Mouse (Mus musculus): ENCODE data around the gene OR5BS1P. TPM values are rescaled to one million over a fixed set of nuclear protein-coding genes. Genes with fewer than 3 reads are reported as not detected.
"Not testable (repeated sequence)": the region's sequence is repeated elsewhere in the genome, so short reads cannot be mapped to it uniquely, and the experiment has no call there.

OR5BS1P gene
- polyA plus RNA-seq, 1 experiment from 2014 or later: not detected

DNA sequence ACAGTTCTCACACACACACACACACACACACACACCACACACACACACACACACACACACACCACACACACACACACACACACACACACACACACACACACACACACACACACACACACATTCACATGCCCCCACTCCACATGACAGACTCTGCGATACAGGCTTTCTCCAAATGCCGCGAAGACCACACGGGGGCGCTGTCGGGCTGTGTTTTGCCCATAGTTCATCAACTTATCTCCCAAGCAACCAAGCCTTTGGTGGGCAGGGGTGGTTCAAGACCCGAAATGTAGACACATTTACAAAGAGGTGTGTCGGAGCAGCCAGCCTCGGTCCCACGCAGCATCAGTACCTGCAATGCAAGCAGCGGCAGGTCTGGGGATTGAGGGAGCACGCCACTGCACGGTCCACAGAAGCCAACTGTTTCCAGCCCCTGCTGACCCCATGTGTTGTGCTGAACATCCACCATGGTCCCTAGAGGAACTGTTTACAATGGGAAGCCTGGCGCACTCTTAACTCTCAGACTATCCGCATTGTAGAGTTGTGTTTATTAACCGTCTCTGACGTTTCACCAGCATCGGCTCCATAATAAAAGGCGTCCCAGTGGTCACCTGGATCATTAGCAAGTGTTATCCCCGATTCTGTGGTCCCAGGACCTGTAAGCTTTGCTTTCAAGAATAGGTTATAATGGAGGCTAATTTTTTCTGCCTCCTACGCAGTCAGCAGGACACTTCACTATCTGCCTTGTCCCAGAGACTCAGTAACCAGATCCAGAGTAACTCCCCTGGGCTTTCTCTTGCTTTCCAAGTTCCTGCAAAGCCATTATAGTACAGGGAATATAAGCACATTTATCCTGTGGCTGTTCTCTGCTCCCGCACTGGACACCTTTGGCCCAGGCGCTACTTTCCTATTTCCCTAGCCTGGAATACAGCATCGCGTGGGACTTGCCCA, 41.0 kb downstream of the OR5BS1P start:
- Histone ChIP-seq H3K27me3 (ENCODE audit: control insufficient read depth, insufficient read depth, low read length) (no peaks in the 10 kb centered on the region), H3K4me3 (ENCODE audit: low read depth, low read length) (peak overlapping the region; percentile 13; the same call in 1 of the 2 replicates), H3K27ac (ENCODE audit: low read depth, low read length) (no peak overlapping the region), H3K9me3 (ENCODE audit: control insufficient read depth, low read length) (no peaks in the 10 kb centered on the region), H3K36me3 (ENCODE audit: control insufficient read depth, insufficient read depth, low read length) (no peaks in the 10 kb centered on the region), H3K4me1 (replicated peaks; ENCODE audit: control insufficient read depth, insufficient read depth, low read length) (no peaks in the 10 kb centered on the region), H3K4me2 (replicated peaks; ENCODE audit: low read depth, low read length) (peak overlapping the region; percentile 38), H3K9ac (ENCODE audit: low read depth, low read length) (no peak overlapping the region)
- peak; percentile 93 for DNase-seq (ENCODE audit: low spot score)
- 0 out of 2 replicates have a peak, but pooled peaks have one; percentile 6 for ATAC-seq (ENCODE audit: low FRiP score)
- WGBS: 27% methylated on average over 25 of the region's 25 CpGs

GRCm38 (mm10) chr15:98511386-98511928, 41.8 kb downstream of the OR5BS1P start:
- H3K9ac ChIP-seq (ENCODE audit: low read depth, low read length): no peak overlapping the region
- no peak overlapping the region for H3K4me3 ChIP-seq (ENCODE audit: low read depth, low read length)
- H3K27me3 ChIP-seq (ENCODE audit: control insufficient read depth, insufficient read depth, low read length): no peaks in the 10 kb centered on the region
- H3K4me1 ChIP-seq (replicated peaks; ENCODE audit: control insufficient read depth, insufficient read depth, low read length): no peaks in the 10 kb centered on the region
- H3K36me3 ChIP-seq (ENCODE audit: control insufficient read depth, insufficient read depth, low read length): no peaks in the 10 kb centered on the region
- no peak overlapping the region for H3K4me2 ChIP-seq (replicated peaks; ENCODE audit: low read depth, low read length)
- 62% methylated on average over 13 of the region's 13 CpGs for WGBS
- DNase-seq (ENCODE audit: low spot score): no peak
- H3K27ac ChIP-seq (ENCODE audit: low read depth, low read length): no peak overlapping the region
- ATAC-seq (ENCODE audit: low FRiP score): no peak
- H3K9me3 ChIP-seq (ENCODE audit: control insufficient read depth, low read length): no peaks in the 10 kb centered on the region

GRCm38 (mm10) chr15:98512232-98512631, 42.5 kb downstream of the OR5BS1P start:
- Histone ChIP-seq H3K4me1 (replicated peaks; ENCODE audit: control insufficient read depth, insufficient read depth, low read length) (no peaks in the 10 kb centered on the region), H3K4me3 (ENCODE audit: low read depth, low read length) (no peak overlapping the region), H3K9me3 (ENCODE audit: control insufficient read depth, low read length) (no peaks in the 10 kb centered on the region), H3K4me2 (replicated peaks; ENCODE audit: low read depth, low read length) (no peak overlapping the region), H3K27me3 (ENCODE audit: control insufficient read depth, insufficient read depth, low read length) (no peaks in the 10 kb centered on the region), H3K9ac (ENCODE audit: low read depth, low read length) (no peak overlapping the region), H3K36me3 (ENCODE audit: control insufficient read depth, insufficient read depth, low read length) (no peaks in the 10 kb centered on the region), H3K27ac (ENCODE audit: low read depth, low read length) (no peak overlapping the region)
- WGBS: 63% methylated on average over 8 of the region's 8 CpGs
- DNase-seq (ENCODE audit: low spot score) (no peak), ATAC-seq (ENCODE audit: low FRiP score) (no peak)

- 51% methylated on average over 17 of the region's 17 CpGs for WGBS
- Histone ChIP-seq H3K27me3 (ENCODE audit: control insufficient read depth, insufficient read depth, low read length) (no peaks in the 10 kb centered on the region), H3K9ac (ENCODE audit: low read depth, low read length) (no peak overlapping the region), H3K4me2 (replicated peaks; ENCODE audit: low read depth, low read length) (no peak overlapping the region), H3K4me1 (replicated peaks; ENCODE audit: control insufficient read depth, insufficient read depth, low read length) (no peaks in the 10 kb centered on the region), H3K27ac (ENCODE audit: low read depth, low read length) (no peak overlapping the region), H3K4me3 (ENCODE audit: low read depth, low read length) (no peak overlapping the region), H3K9me3 (ENCODE audit: control insufficient read depth, low read length) (no peaks in the 10 kb centered on the region), H3K36me3 (ENCODE audit: control insufficient read depth, insufficient read depth, low read length) (peaks cover under 1% of the 10 kb centered on the region)
- DNase-seq (ENCODE audit: low spot score): no peak
- no peak for ATAC-seq (ENCODE audit: low FRiP score)
These were observed 43.2 kb downstream of the OR5BS1P start for GRCm38 (mm10) chr15:98512799-98513321.

- H3K9ac ChIP-seq (ENCODE audit: low read depth, low read length); H3K36me3 ChIP-seq (ENCODE audit: control insufficient read depth, insufficient read depth, low read length); H3K27me3 ChIP-seq (ENCODE audit: control insufficient read depth, insufficient read depth, low read length); H3K27ac ChIP-seq (ENCODE audit: low read depth, low read length); H3K9me3 ChIP-seq (ENCODE audit: control insufficient read depth, low read length); H3K4me1 ChIP-seq (replicated peaks; ENCODE audit: control insufficient read depth, insufficient read depth, low read length); DNase-seq (ENCODE audit: low spot score); ATAC-seq (ENCODE audit: low FRiP score); H3K4me2 ChIP-seq (replicated peaks; ENCODE audit: low read depth, low read length); H3K4me3 ChIP-seq (ENCODE audit: low read depth, low read length): not testable (repeated sequence)
- WGBS: 72% methylated on average over 3 of the region's 3 CpGs
These were observed 44.0 kb downstream of the OR5BS1P start for GRCm38 (mm10) chr15:98513676-98514075.

GRCm38 (mm10) chr15:98514146-98514545, 44.5 kb downstream of the OR5BS1P start:
- H3K9ac ChIP-seq (ENCODE audit: low read depth, low read length): no peak overlapping the region
- no peak for ATAC-seq (ENCODE audit: low FRiP score)
- no peaks in the 10 kb centered on the region for H3K27me3 ChIP-seq (ENCODE audit: control insufficient read depth, insufficient read depth, low read length)
- no peak overlapping the region for H3K27ac ChIP-seq (ENCODE audit: low read depth, low read length)
- H3K4me2 ChIP-seq (replicated peaks; ENCODE audit: low read depth, low read length): no peak overlapping the region
- WGBS: 79% methylated on average over 8 of the region's 8 CpGs
- no peaks in the 10 kb centered on the region for H3K9me3 ChIP-seq (ENCODE audit: control insufficient read depth, low read length)
- H3K4me3 ChIP-seq (ENCODE audit: low read depth, low read length): no peak overlapping the region
- peaks cover 7% of the 10 kb centered on the region for H3K36me3 ChIP-seq (ENCODE audit: control insufficient read depth, insufficient read depth, low read length)
- no peak for DNase-seq (ENCODE audit: low spot score)
- no peaks in the 10 kb centered on the region for H3K4me1 ChIP-seq (replicated peaks; ENCODE audit: control insufficient read depth, insufficient read depth, low read length)

- 89% methylated on average over 2 of the region's 2 CpGs for WGBS
- not testable (repeated sequence) for H3K36me3 ChIP-seq (ENCODE audit: control insufficient read depth, insufficient read depth, low read length); DNase-seq (ENCODE audit: low spot score); H3K9ac ChIP-seq (ENCODE audit: low read depth, low read length); H3K4me1 ChIP-seq (replicated peaks; ENCODE audit: control insufficient read depth, insufficient read depth, low read length); ATAC-seq (ENCODE audit: low FRiP score); H3K27ac ChIP-seq (ENCODE audit: low read depth, low read length); H3K9me3 ChIP-seq (ENCODE audit: control insufficient read depth, low read length); H3K27me3 ChIP-seq (ENCODE audit: control insufficient read depth, insufficient read depth, low read length); H3K4me2 ChIP-seq (replicated peaks; ENCODE audit: low read depth, low read length); H3K4me3 ChIP-seq (ENCODE audit: low read depth, low read length)
These were observed 45.1 kb downstream of the OR5BS1P start for GRCm38 (mm10) chr15:98514845-98515244.

DNA sequence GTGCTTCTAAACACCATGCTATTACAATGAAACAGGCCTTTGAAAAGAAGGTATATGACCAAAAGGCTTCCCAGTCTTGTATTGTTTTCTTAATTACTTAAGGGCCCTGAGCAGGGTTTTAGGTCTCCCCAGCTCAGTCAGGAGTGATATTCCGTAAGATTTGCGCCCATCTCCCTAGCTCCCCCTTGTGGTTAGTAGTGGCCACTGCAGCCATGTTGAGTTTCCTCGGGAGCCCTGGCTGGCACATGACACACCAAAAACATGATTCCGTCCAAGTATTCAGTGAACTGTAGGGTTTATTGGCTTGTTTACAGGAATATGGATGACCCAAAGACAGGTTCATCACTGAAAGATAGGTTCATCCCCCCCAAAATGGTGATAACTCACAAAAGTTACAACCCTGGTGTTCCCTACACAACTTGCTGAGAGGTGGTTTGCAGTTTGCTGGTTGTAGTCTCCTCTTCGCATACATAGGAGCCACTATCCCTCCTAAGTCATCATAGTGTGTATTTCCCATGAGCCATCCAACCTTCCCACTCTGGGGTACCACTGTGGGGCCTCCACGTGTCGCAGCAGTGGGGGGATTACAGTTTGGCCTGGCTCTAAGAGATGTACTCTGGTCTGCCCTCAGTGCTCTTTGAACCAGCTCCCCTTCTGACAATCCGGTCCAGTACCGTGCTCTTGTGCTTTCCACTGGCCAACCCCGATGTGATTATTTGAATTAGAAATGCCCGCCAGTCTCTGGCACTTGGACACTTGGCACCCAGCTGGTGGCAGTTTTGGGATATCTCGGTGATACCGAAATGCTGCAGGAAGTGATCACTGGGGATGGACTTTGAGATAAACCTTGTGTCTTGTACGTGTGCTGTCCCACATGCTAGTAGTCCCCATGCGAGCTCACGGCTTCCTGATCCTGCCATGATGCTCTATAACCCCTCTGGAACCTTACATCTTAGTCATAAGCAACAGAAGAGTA, 48.0 kb downstream of the OR5BS1P start:
- H3K4me3 ChIP-seq (ENCODE audit: low read depth, low read length): no peak overlapping the region
- no peak for ATAC-seq (ENCODE audit: low FRiP score)
- DNase-seq (ENCODE audit: low spot score): peak; percentile 79
- no peaks in the 10 kb centered on the region for H3K4me1 ChIP-seq (replicated peaks; ENCODE audit: control insufficient read depth, insufficient read depth, low read length)
- H3K9ac ChIP-seq (ENCODE audit: low read depth, low read length): no peak overlapping the region
- H3K27ac ChIP-seq (ENCODE audit: low read depth, low read length): no peak overlapping the region
- H3K27me3 ChIP-seq (ENCODE audit: control insufficient read depth, insufficient read depth, low read length): no peaks in the 10 kb centered on the region
- peaks cover 10% of the 10 kb centered on the region for H3K36me3 ChIP-seq (ENCODE audit: control insufficient read depth, insufficient read depth, low read length)
- no peaks in the 10 kb centered on the region for H3K9me3 ChIP-seq (ENCODE audit: control insufficient read depth, low read length)
- no peak overlapping the region for H3K4me2 ChIP-seq (replicated peaks; ENCODE audit: low read depth, low read length)
- WGBS: 72% methylated on average over 16 of the region's 16 CpGs
